8 mouse cellular contexts compared by ENCODE assay signal in the genomic region with DNA sequence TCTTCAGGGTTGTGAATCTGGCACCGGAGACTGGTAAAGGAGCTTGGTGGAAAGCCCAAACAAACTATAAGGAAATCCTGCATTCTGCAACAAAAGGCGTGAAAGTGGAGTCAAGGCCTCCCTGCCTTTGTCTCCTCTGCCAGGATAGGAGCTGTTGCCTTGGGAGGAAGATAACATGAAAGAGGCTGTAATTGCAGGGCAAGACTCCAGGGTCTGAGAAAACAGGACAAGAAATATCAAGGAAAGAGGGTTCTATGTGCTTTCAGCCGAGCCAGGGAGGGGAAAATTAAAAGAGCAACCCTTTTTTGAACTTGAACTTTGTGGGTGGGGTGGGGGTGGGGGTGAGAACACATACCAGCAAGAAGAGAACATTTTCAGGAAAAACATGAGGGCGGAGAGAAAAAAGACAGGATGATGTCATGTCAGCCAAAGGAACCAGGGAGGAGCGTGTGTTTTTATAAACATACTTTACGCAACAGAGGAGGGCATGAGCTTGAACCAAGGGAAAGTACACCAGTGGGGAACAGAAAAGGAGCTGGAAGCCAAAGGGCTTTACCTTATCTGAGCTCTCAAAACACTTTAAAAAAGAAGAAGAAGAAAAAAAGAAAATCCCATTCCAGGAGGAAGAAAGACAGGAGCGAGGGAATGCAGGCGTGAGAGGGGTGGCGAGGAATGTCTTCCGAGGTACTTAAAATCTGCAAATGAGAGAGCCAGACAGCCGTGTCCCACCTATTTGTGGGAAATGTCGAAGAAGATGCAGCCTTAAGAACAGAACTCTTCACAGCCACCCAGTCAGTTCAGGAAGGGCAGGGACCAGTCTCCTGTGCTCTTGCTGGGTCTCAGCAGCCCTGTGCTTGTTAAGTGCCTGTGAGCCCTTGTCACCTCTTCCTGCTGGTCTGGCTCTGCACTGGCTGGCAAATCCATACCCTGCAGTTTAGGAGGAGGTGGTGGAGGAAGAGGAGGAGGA.
DNase-seq lines count a peak whose midpoint lies in the region; ATAC-seq and TF ChIP-seq lines count a peak whose summit lies in the region.

No protein-coding gene starts in this region.

- H3K36me3 ChIP-seq in embryonic facial prominence, embryonic 11.5 days (replicated peaks; ENCODE audit: control insufficient read depth, insufficient read depth, low read depth, low read length) = no peaks in the 10 kb centered on the region
- H3K36me3 ChIP-seq in liver, embryonic 13.5 days = no peaks in the 10 kb centered on the region

- H3K9ac ChIP-seq in embryonic facial prominence, embryonic 11.5 days (replicated peaks; ENCODE audit: low read length) = peak overlapping the region; percentile 22
- 0 out of 2 replicates have a peak overlapping the region, but pooled peaks have one; percentile 23 for H3K9ac ChIP-seq in liver, embryonic 13.5 days

- no peak for TF ChIP-seq CTCF in olfactory bulb, adult 2 months (IDR thresholded peaks at IDR 0.05; ENCODE audit: insufficient read depth, low read depth, low read length)

- no peak overlapping the region for H3K4me3 ChIP-seq in embryonic facial prominence, embryonic 11.5 days (ENCODE audit: low read depth, low read length)
- no peak overlapping the region for H3K4me3 ChIP-seq in liver, embryonic 13.5 days (replicated peaks)
- no peak overlapping the region for H3K4me3 ChIP-seq in olfactory bulb, adult 2 months (ENCODE audit: insufficient read depth, low read depth, low read length)

- H3K4me2 ChIP-seq in embryonic facial prominence, embryonic 11.5 days (ENCODE audit: low read depth, low read length) = peak overlapping the region; percentile 2; the same call in 1 of the 2 replicates
- peak overlapping the region; percentile 39 for H3K4me2 ChIP-seq in liver, embryonic 13.5 days

- WGBS in embryonic facial prominence, embryonic 11.5 days = 55% methylated on average over 12 of the region's 12 CpGs
- WGBS in liver, embryonic 13.5 days (ENCODE audit: insufficient replicate concordance) = 53% methylated on average over 12 of the region's 12 CpGs
- 34% methylated on average over 12 of the region's 12 CpGs for WGBS in olfactory bulb, adult 2 months

- TF ChIP-seq POLR2A in olfactory bulb, adult 2 months (IDR thresholded peaks at IDR 0.05; ENCODE audit: insufficient read depth, low read depth, low read length) = no peak

- intact Hi-C loops in heart, postnatal 36 days (cut with DNase I) = no loop called here

- H3K9me3 ChIP-seq in embryonic facial prominence, embryonic 11.5 days (replicated peaks; ENCODE audit: control insufficient read depth, low read length) = no peaks in the 10 kb centered on the region
- no peaks in the 10 kb centered on the region for H3K9me3 ChIP-seq in liver, embryonic 13.5 days (replicated peaks)

- H3K4me1 ChIP-seq in embryonic facial prominence, embryonic 11.5 days (ENCODE audit: control insufficient read depth, insufficient read depth, low read length) = peaks cover 15% of the 10 kb centered on the region
- peaks cover 50% of the 10 kb centered on the region for H3K4me1 ChIP-seq in liver, embryonic 13.5 days (replicated peaks)
- peaks cover 42% of the 10 kb centered on the region for H3K4me1 ChIP-seq in olfactory bulb, adult 2 months (ENCODE audit: control insufficient read depth, insufficient read depth, low read length)

- ATAC-seq in embryonic facial prominence, embryonic 11.5 days (replicated peaks; ENCODE audit: insufficient number of reproducible peaks, low FRiP score, low TSS enrichment, low read depth) = 0 out of 2 replicates have a peak, but pooled peaks have one; percentile 41
- no peak for ATAC-seq in liver, embryonic 13.5 days (ENCODE audit: low read depth)

- H3K27me3 ChIP-seq in embryonic facial prominence, embryonic 11.5 days (ENCODE audit: control insufficient read depth, insufficient read depth, low read length) = no peaks in the 10 kb centered on the region
- H3K27me3 ChIP-seq in liver, embryonic 13.5 days = no peaks in the 10 kb centered on the region

- peak; percentile 23 for DNase-seq in kidney, adult 18-20 months
- no peak for DNase-seq in kidney, adult 8-10 months
- DNase-seq in embryonic facial prominence, embryonic 11.5 days (ENCODE audit: low spot score) = no peak
- peak; percentile 47 to 58 for DNase-seq in heart, postnatal 36 days
- DNase-seq in liver, embryonic 13.5 days = no peak
- no peak for DNase-seq in cerebellum, postnatal 36 days
- DNase-seq in cerebellum, adult 11-12 months = no peak

- peak overlapping the region; percentile 30; the same call in 1 of the 2 replicates for H3K27ac ChIP-seq in embryonic facial prominence, embryonic 11.5 days (replicated peaks; ENCODE audit: low read depth, low read length)
- H3K27ac ChIP-seq in liver, embryonic 13.5 days = peak overlapping the region; percentile 3; the same call in 1 of the 2 replicates
- H3K27ac ChIP-seq in olfactory bulb, adult 2 months (ENCODE audit: insufficient read depth, low read depth, low read length) = peak overlapping the region; percentile 58

Comparison
In these comparisons a context has a peak if more than half of its experiments do, and no peak if none do; other contexts are left out.
1. DNase-seq: peak in kidney, adult 18-20 months (single experiment) and heart, postnatal 36 days (2 of 2); none in kidney, adult 8-10 months (0 of 2), embryonic facial prominence, embryonic 11.5 days (single experiment), liver, embryonic 13.5 days (single experiment), cerebellum, postnatal 36 days (0 of 2) and cerebellum, adult 11-12 months (single experiment).
2. H3K27ac ChIP-seq: peak in every context shown above with its lines; median percentile 58 in olfactory bulb, adult 2 months; 30 in embryonic facial prominence, embryonic 11.5 days; 3 in liver, embryonic 13.5 days.